Mouse (Mus musculus): ENCODE results near the gene Cyth3.

The Cyth3 gene

DNA sequence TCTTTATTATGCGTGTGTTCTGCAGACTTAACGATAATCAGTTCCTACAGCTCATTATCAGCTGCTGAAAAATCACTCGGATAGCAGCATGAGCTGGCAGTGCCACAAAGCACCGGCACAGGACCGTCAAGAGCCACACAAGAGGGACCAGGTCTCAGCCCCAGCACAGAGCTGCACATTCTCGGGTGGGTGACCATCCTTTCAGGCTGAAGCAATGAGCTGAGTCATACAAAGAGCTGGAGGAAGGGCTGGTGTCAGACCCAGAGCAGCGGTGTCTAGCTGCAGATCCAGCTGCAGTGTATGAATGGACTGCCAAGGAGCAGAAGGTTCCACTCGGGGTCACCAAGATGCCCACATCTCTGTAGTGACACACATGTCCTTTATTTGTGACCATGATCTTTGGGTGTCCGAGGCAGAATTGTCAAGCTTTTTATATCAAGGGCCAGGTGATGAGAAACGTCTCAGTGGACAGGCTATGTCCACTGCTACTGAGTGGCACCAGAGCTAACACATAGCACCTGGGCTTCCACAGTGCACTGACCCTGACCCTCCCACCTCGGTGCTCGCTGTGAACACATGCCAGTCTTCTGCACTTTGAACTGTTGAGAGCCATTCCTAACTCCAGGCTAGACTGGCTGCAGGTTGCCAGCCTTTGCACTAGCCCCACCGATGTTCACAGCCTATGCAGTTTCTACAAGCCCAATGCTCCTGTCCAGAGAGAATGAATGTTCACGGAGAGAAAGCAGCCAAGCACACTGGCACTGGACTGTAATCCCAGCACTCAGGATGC lies 90.0 kb downstream of the Cyth3 start:
- no peak for DNase-seq

GRCm38 (mm10) chr5:143721962-143722361 lies 99.7 kb downstream of the Cyth3 start:
- no peak for DNase-seq

GRCm38 (mm10) chr5:143730915-143731314 lies 108.7 kb downstream of the Cyth3 start:
- DNase-seq = no peak

DNA sequence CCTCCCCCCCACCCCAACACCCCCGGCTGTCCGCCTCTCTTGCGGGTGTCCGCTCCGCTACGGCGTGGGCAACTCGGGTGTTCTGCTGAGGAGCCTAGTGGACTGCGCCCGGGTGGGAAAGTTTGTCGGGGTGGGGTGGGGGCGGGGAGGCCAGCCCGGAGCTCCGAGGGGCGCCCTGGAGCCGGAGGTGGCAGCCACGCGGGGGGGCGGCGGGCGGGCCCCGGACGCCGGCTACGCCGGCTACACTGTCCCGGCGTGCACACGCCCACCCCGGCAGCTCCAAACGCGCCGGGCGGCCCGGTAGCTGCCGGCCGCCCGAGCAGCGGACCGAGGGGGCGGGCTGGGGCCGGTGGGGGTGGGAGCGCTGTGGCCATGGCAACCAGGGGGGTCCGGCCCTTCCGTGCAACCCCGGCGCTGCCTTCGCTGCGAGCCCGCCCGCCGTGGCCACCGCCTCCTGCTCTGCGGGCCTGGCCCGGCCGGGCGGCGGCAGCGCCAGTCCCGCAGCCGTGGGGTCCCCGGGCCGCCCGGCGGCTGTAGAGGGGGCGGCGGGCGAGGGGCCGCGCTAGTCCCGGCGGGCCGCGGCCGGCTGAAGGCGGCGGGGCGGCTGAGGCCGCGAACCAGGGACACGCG lies 109.4 kb downstream of the Cyth3 start:
- peak; percentile 44 for DNase-seq

GRCm38 (mm10) chr5:143732180-143732891 lies 110.1 kb downstream of the Cyth3 start, which contains the start of gene Usp42:
TSS of gene Usp42 (minus strand) at chr5:143732280.
- peak; percentile 99 for DNase-seq

DNA sequence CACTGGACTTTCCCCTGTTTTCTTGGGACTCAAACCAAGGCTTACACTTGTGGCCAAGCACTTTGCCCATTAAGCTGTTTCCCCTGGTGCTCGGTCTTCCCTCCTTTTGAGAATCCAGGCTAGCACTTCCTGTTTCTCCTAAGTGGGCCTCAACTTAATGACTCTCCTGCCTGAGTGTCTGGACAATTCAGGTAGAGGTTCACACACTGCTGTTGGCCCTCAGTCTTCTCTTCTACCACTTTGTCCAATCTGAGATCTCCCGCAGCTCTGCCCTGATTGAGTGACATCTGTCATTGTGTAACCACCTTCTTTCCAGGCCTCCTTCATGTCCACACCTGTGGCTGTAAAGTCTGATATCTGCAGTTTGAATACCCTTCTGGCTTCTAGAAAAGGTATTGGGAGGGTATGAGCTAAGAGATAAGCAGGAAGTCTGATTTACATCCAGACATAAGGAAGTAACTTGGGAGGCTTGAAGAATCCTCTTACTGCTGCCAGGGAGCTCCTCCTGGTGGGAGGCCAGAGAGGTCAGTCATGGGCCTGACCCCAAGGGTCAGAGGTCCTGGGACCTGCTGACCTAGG lies 127.5 kb downstream of the Cyth3 start:
- no peak for DNase-seq

GRCm38 (mm10) chr5:143755529-143756141 lies 133.4 kb downstream of the Cyth3 start:
- no peak for DNase-seq

DNA sequence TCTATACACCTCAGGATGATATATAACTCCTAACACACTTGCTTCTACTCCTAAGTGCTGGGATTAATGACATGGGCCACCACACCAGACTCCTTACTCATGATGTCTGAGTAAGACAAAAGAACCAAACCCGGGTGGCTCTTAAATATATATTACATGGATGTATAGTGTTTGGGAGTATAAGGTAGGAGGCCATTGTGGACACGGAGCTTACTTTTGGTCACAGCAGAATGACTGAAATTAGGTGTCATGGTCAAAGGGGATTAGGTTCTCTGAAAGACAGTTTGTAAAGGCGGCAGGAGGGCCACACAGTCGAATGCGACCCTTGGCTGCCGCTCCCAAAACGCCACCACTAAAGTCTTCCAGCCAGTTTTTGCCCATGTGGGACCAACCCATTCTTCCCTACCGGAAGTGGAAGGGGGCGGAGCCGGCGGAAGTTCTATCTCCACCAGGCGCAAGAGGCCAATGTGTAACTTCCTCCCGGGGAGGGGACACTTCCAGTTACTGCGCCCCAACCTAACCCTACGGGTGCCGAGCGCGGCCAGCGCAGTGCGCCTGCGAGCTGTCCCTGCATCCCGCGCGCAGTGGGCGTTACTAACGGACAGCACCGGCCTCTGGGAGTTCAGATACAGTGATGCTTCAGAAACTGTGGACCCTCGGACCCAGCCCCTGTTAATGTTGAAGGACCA lies 135.7 kb downstream of the Cyth3 start:
- peak; percentile 95 for DNase-seq

- no peak for DNase-seq
Observed at GRCm38 (mm10) chr5:143759554-143759953, 137.3 kb downstream of the Cyth3 start.

Data from cerebellum, adult 9-11 months (tissue).